Mouse (Mus musculus): ENCODE measurements around the gene Sf3b4.

The Sf3b4 gene

DNA sequence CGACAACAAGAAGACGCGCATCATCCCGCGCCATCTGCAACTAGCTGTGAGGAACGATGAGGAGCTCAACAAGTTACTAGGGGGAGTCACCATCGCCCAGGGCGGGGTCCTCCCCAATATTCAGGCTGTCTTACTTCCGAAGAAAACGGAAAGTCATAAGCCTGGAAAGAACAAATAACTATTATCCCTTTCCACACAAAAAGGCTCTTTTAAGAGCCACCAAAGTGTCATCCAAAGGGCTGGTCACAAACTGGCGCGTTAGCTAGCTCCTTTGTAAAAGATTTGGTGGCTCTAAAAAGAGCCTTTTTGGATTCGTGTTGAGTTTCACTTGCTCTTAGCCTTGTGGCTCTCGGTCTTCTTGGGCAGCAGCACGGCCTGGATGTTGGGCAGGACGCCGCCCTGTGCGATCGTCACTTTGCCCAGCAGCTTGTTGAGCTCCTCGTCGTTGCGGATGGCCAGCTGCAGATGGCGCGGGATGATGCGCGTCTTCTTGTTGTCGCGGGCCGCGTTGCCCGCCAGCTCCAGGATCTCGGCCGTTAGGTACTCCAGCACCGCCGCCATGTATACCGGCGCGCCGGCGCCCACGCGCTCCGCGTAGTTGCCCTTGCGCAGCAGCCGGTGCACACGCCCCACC is 48.1 kb downstream of the Sf3b4 start:
- peak; percentile 53 for DNase-seq (ENCODE audit: low spot score)

DNA sequence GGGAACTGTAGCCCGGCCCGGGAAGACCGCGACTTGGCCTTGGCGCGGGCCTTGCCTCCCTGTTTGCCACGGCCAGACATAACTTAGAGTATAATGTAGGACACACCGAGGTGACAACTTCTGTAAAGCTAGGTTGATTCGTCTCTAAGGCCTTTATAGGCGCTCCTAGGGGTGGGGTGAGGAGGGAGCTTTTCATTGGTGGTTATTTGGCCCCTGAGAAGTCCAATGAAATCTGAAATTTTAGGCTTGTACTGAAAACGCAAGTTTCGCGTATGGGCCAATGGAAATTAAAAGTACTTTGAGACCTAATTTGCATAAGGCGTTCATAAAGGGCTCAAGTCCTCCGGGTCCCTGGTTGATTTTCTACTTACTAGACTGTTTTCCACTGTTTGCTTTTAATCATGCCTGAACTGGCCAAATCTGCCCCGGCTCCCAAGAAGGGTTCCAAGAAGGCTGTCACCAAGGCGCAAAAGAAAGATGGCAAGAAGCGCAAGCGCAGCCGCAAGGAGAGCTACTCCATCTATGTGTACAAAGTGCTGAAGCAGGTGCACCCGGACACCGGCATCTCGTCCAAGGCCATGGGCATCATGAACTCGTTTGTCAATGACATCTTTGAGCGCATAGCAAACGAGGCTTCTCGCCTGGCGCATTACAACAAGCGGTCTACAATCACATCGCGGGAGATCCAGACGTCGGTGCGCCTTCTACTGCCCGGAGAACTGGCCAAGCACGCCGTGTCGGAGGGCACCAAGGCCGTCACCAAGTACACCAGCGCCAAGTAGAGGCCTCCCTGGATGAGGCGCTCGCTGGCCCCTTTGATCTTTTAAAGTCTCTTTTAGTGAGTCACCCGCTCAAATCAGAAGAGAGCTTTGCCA is 48.9 kb downstream of the Sf3b4 start, which contains the start of the genes Hist2h2ac and Hist2h2be:
Gene Hist2h2ac, minus strand, starts transcription at position 116 of the 875 bp plus-strand sequence.
Gene Hist2h2be, plus strand, starts transcription at position 355 of the 875 bp plus-strand sequence.
- DNase-seq (ENCODE audit: low spot score): peak; percentile 73

DNA sequence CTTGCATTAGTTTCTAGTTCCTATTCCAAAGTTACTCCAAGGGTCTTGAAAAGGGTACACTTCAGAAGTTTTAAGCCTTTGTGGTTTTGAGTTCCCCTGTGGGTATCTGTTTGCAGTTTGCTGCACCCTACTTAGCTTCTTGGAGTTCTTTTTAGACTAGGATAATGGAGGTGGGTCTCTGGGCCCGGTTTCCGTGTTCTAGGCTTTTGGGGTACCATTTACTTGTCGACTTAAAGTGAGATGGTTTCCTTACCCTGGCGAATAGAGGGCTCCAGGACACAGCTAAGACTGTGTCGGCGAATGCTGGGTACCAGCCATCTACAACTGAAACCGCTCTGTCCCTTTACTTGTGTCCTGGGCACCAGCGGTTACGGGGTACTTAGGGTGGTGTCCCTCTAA is 49.5 kb downstream of the Sf3b4 start:
- no peak for DNase-seq (ENCODE audit: low spot score)

DNA sequence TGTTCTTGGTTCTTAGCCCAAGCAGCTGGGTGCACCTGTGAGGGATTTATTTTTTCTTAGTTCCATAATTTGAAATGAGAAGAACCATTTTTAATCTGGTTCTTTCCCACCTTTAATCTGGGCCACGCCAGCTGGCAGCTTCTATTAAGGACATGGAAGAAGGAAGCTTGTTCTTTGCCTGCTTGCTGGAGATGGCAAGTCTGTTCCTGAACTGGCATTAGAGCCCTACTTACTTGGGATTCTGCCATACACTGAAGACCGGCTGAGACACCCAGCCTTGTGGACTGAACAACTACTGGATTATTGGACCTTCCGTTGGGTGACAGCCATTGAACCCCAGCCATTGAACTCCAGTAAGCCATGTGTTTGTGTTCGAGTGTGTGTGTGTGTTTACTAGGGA is 50.6 kb downstream of the Sf3b4 start:
- DNase-seq (ENCODE audit: low spot score): no peak

DNA sequence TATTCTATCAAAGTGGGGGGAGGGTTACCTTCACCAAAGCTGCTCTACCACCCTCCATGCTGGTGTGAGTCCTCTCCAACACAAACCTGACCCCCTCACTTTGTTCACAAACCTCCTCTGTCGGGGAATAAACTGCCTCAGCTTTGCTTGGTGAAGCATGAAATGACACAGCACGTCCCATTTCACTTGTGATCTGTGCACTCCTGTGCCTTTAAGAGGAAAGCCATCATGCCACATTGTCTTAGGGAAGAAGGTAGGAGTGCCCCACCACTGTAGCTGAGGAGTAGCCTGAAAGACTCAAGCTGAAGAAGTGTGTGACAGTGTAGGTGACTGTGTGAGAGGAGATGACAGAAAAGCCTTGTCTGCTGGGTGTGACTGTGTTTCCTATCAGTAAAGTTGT is 53.3 kb downstream of the Sf3b4 start:
- DNase-seq (ENCODE audit: low spot score): no peak
